Mouse (Mus musculus) G1E (cell line): ENCODE results near the gene Tinag.

Experiments
- CTCF ChIP-seq: IDR thresholded peaks from 2 replicates; pipeline ENCODE4 v1.5.1; 2012; ENCODE audit warnings: low read depth, low read length, inconsistent platforms, mixed read lengths
- GATA1 ChIP-seq: IDR thresholded peaks from 2 replicates; pipeline ENCODE4 v1.6.1; 2012; ENCODE audit warnings: borderline replicate concordance, low read length, inconsistent platforms, mixed read lengths
- GATA2 ChIP-seq: IDR thresholded peaks from 2 replicates; pipeline ENCODE4 v1.6.1; 2012; ENCODE audit warnings: low read depth, low read length, inconsistent platforms, borderline replicate concordance
- POLR2AphosphoS5 ChIP-seq: IDR thresholded peaks from 2 replicates; pipeline ENCODE4 v1.6.1; 2012; ENCODE audit warnings: low read depth, low read length, inconsistent platforms; ENCODE audit not compliant: insufficient replicate concordance
- TAL1 ChIP-seq: conservative IDR thresholded peaks from 2 replicates; pipeline ENCODE4 v1.6.1; 2012; ENCODE audit warnings: low read depth, low read length, inconsistent platforms, mixed read lengths

DNA sequence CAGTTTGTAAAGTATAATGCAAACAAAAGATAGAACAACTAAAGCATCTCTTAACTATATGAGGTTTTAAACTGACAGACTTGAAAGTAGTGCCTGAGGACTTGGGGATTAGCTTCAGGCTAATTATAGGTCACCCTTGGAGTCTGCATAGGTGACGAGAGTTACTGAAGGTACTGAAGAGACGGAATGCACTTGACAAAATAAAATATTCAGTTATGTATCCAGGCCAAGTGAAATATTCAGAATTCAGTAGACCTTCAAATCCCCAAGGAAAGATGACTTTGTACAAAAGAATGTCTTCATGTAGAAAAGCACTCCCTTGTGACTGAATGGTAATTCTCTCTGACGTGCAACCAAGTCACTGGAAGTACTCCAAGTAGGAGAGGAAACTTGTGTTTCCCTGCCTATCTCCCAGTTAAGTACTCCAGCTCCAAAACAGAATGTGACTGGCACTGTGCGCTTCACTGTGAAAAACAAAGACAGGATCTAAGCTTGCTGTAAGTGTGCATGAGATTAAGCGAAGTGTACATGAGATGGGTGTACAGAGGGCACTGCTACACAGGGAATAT is 130.4 kb downstream of the Tinag start:
- TF ChIP-seq CTCF (no peak), TAL1 (no peak), GATA1 (no peak), POLR2AphosphoS5 (no peak), GATA2 (no peak)
